Mouse (Mus musculus): Measurements from ENCODE around the gene Xrcc6. TPM values are rescaled to one million over a fixed set of nuclear protein-coding genes. Genes with fewer than 3 reads are reported as not detected.
A peak's percentile ranks its signal among the peaks of the same experiment; 100 is the strongest.

Xrcc6 gene
- polyA plus RNA-seq, 2 experiments from 2014 or later: 50.9 to 58.1 TPM

- ATAC-seq: no peak
These were observed 35.0 kb downstream of the Xrcc6 start for GRCm38 (mm10) chr15:82022535-82023088.

- ATAC-seq: no peak
These were observed 36.5 kb downstream of the Xrcc6 start for GRCm38 (mm10) chr15:82023965-82024635.

- ATAC-seq: no peak
These were observed 39.6 kb downstream of the Xrcc6 start for GRCm38 (mm10) chr15:82027276-82027675.

GRCm38 (mm10) chr15:82027726-82028125 lies 40.1 kb downstream of the Xrcc6 start:
- ATAC-seq: no peak

- no peak for ATAC-seq
These were observed 44.8 kb downstream of the Xrcc6 start for GRCm38 (mm10) chr15:82032386-82032785.

GRCm38 (mm10) chr15:82033762-82034161 lies 46.1 kb downstream of the Xrcc6 start, which contains the start of gene Desi1:
TSS of gene Desi1 (minus strand) at chr15:82033862.
- no peak for ATAC-seq

GRCm38 (mm10) chr15:82035904-82036689 lies 48.5 kb downstream of the Xrcc6 start:
- ATAC-seq: no peak

GRCm38 (mm10) chr15:82040650-82041049 lies 53.0 kb downstream of the Xrcc6 start:
- peak; percentile 60 for ATAC-seq

GRCm38 (mm10) chr15:82044166-82044784 lies 56.6 kb downstream of the Xrcc6 start:
- no peak for ATAC-seq

- no peak for ATAC-seq
These were observed 58.7 kb downstream of the Xrcc6 start for GRCm38 (mm10) chr15:82046246-82046891.

- ATAC-seq: peak; percentile 89
These were observed 59.6 kb downstream of the Xrcc6 start, which contains the start of gene Snu13 for GRCm38 (mm10) chr15:82047080-82047883. TSS of gene Snu13 (minus strand) at chr15:82047598.

- ATAC-seq: no peak
These were observed 64.9 kb downstream of the Xrcc6 start for GRCm38 (mm10) chr15:82052544-82052943.

- ATAC-seq: no peak
These were observed 71.1 kb downstream of the Xrcc6 start, which contains the start of gene 4930407I10Rik for GRCm38 (mm10) chr15:82058719-82059201. TSS of gene 4930407I10Rik (plus strand) at chr15:82059151.

GRCm38 (mm10) chr15:82063909-82064308 lies 76.3 kb downstream of the Xrcc6 start:
- no peak for ATAC-seq

GRCm38 (mm10) chr15:82065511-82065910 lies 77.9 kb downstream of the Xrcc6 start:
- ATAC-seq: no peak

GRCm38 (mm10) chr15:82069898-82070297 lies 82.3 kb downstream of the Xrcc6 start, which contains the start of gene Mei1:
TSS of gene Mei1 (plus strand) at chr15:82069996.
- ATAC-seq: no peak

- no peak for ATAC-seq
These were observed 84.3 kb downstream of the Xrcc6 start for GRCm38 (mm10) chr15:82071816-82072469.

GRCm38 (mm10) chr15:82073490-82073889 lies 85.9 kb downstream of the Xrcc6 start:
- ATAC-seq: no peak

GRCm38 (mm10) chr15:82079883-82080282 lies 92.2 kb downstream of the Xrcc6 start:
- no peak for ATAC-seq

- ATAC-seq: no peak
These were observed 93.5 kb downstream of the Xrcc6 start for GRCm38 (mm10) chr15:82081161-82081560.

- ATAC-seq: no peak
These were observed 98.0 kb downstream of the Xrcc6 start for GRCm38 (mm10) chr15:82085606-82086005.
